Mouse (Mus musculus): ENCODE data around the gene 4933402N03Rik. TPM values are rescaled to one million over a fixed set of nuclear protein-coding genes. Genes with fewer than 3 reads are reported as not detected.
A peak's percentile ranks its signal among the peaks of the same experiment; 100 is the strongest.

Gene 4933402N03Rik
- not detected in 2 replicates for polyA plus RNA-seq (2016; fragmentation: Nextera tagmentation; extraction: Ambion mirVana)

DNA sequence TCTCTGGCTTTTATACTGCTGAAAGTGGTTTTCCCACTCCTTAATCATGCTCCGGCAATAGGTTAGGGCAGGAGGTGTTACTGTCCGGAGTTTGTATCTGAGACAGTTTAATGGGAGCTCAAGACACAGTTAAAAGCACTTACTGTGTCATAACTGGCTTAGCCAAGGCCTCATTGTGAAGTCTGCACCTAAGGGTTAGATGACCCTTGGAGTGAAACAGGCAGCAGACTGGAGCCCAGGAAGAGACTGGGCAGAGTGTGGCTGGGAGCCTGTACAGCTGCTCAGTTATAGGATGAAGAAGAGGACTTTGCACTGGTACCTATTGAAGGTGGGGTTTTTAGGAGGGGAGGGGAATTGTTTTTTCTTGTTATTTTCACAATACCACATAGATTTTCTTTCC, at the start of gene 4933402N03Rik:
TSS of gene 4933402N03Rik (minus strand) at position 101 of the 400 bp plus-strand sequence.
- Histone ChIP-seq H3K4me3 (no peak within 1 kb of the TSS), H3K9me3 (no peaks in the 10 kb centered on the region), H3K27ac (no peak within 1 kb of the TSS), H3K27me3 (ENCODE audit: insufficient read depth, poor library complexity, severe bottlenecking) (no peaks in the 10 kb centered on the region), H3K36me3 (no peaks in the 10 kb centered on the region), H3K4me1 (no peaks in the 10 kb centered on the region)
- 89% methylated on average over 2 of the region's 2 CpGs for WGBS
- DNase-seq (ENCODE audit: low spot score) = no peak

DNA sequence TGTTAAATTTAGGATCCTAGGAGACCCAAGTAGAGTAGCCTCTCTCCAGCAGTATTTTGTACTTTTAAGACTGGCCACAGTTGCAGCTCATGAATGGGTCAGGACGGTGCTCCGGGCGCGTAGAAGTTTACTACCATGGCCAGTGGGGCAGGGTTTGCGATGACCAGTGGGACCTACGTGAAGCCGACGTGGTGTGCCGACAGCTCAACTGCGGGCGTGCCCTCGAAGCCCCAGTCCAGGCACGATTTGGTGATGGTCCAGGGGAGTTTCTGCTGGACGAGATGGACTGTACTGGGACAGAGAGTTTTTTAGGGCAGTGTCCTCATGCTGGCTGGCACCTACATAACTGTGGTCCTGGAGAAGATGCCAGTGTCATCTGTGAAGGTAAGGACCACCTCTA, 41.9 kb upstream of the 4933402N03Rik start:
- Histone ChIP-seq H3K9me3 (no peaks in the 10 kb centered on the region), H3K27me3 (ENCODE audit: insufficient read depth, poor library complexity, severe bottlenecking) (no peaks in the 10 kb centered on the region), H3K27ac (no peak overlapping the region), H3K4me1 (no peaks in the 10 kb centered on the region), H3K36me3 (no peaks in the 10 kb centered on the region), H3K4me3 (no peak overlapping the region)
- peak; percentile 58 for DNase-seq (ENCODE audit: low spot score)
- WGBS = 88% methylated on average over 14 of the region's 14 CpGs

DNA sequence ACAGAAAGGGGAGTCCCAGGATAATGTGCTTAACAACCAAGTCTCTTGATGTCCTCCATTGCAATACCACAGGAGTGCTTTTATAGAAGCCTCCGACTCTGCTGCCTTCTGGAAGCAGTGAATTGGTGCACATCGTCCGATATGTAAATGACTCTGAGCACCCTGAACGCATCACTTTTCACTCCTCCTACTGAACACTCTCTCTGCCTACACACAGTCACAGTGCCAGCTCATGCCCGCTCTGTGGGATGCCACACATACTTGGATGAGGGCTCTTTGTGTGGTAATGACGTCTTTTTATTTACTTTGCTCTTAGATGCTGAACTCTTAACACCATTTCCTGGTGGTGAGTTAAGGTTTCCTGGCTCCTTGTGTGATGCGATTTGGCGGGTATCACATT, 40.9 kb upstream of the 4933402N03Rik start:
- H3K36me3 ChIP-seq = no peaks in the 10 kb centered on the region
- H3K4me1 ChIP-seq = no peaks in the 10 kb centered on the region
- 71% methylated on average over 8 of the region's 8 CpGs for WGBS
- no peaks in the 10 kb centered on the region for H3K27me3 ChIP-seq (ENCODE audit: insufficient read depth, poor library complexity, severe bottlenecking)
- no peaks in the 10 kb centered on the region for H3K9me3 ChIP-seq
- no peak overlapping the region for H3K4me3 ChIP-seq
- no peak overlapping the region for H3K27ac ChIP-seq
- peak; percentile 41 for DNase-seq (ENCODE audit: low spot score)

DNA sequence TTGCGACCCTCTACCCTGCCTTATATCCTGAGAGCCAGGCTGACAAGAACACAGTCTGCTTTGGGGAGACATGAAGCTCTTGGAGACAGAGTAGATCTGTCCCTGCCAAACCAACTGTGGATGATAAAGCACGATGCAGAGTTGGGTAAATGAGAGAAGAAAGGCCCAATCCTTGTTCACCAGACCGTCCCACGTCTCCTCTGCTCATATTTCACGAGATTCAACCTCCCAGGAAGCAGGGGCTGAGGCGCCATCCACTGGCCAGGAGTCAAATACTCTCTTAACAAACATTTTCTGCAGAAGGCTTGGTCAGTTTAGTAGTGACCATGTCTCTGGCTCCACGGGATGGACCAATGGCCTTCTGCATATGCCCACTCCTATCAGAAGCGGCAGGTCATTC, 38.2 kb upstream of the 4933402N03Rik start:
- Histone ChIP-seq H3K27me3 (ENCODE audit: insufficient read depth, poor library complexity, severe bottlenecking) (no peaks in the 10 kb centered on the region), H3K4me1 (no peaks in the 10 kb centered on the region), H3K9me3 (no peaks in the 10 kb centered on the region), H3K36me3 (no peaks in the 10 kb centered on the region), H3K4me3 (no peak overlapping the region), H3K27ac (no peak overlapping the region)
- DNase-seq (ENCODE audit: low spot score) = no peak
- 58% methylated on average over 8 of the region's 8 CpGs for WGBS

- no peaks in the 10 kb centered on the region for H3K9me3 ChIP-seq
- H3K4me1 ChIP-seq = no peaks in the 10 kb centered on the region
- H3K27me3 ChIP-seq (ENCODE audit: insufficient read depth, poor library complexity, severe bottlenecking) = no peaks in the 10 kb centered on the region
- H3K27ac ChIP-seq = no peak overlapping the region
- H3K4me3 ChIP-seq = no peak overlapping the region
- WGBS = 35% methylated on average over 4 of the region's 4 CpGs
- DNase-seq (ENCODE audit: low spot score) = no peak
- no peaks in the 10 kb centered on the region for H3K36me3 ChIP-seq
Observed at GRCm38 (mm10) chr7:131182685-131183084, 36.6 kb upstream of the 4933402N03Rik start.

- WGBS = 84% methylated on average over 9 of the region's 9 CpGs
- DNase-seq (ENCODE audit: low spot score) = no peak
- H3K4me1 ChIP-seq = peaks cover 2% of the 10 kb centered on the region; the same call in 1 of the 2 replicates
- H3K9me3 ChIP-seq = no peaks in the 10 kb centered on the region
- H3K36me3 ChIP-seq = no peaks in the 10 kb centered on the region
- no peak within 1 kb of the TSS for H3K4me3 ChIP-seq
- no peaks in the 10 kb centered on the region for H3K27me3 ChIP-seq (ENCODE audit: insufficient read depth, poor library complexity, severe bottlenecking)
- H3K27ac ChIP-seq = no peak within 1 kb of the TSS
Observed at GRCm38 (mm10) chr7:131174121-131174520, 28.0 kb upstream of the 4933402N03Rik start, which contains the start of gene 5430419D17Rik. Gene 5430419D17Rik, plus strand, starts transcription at chr7:131174402.

GRCm38 (mm10) chr7:131169099-131169498, 23.0 kb upstream of the 4933402N03Rik start:
- Histone ChIP-seq H3K36me3 (no peaks in the 10 kb centered on the region), H3K27ac (no peak overlapping the region), H3K4me1 (no peaks in the 10 kb centered on the region), H3K9me3 (no peaks in the 10 kb centered on the region), H3K4me3 (no peak overlapping the region), H3K27me3 (ENCODE audit: insufficient read depth, poor library complexity, severe bottlenecking) (no peaks in the 10 kb centered on the region)
- peak; percentile 11 for DNase-seq (ENCODE audit: low spot score)
- WGBS = 69% methylated on average over 2 of the region's 2 CpGs

DNA sequence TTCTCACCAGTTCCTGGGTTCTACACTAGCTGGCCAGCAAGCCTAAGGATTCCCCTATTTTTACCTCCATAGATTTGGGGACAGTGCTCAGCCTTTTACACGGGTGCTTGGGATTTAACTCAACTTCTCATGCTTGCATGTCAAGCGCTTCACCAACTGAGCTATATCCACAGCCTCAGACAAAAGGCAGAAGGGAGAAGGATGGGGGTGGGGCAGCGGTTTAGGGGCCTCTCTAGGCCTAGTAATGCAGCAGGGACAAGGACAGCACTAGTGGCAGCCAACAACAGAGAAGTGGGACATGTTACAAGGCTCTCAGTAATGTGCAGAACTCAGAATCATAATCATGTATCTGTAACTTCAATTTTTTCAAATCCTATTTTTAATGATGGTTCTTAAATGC, 21.7 kb upstream of the 4933402N03Rik start:
- Histone ChIP-seq H3K36me3 (no peaks in the 10 kb centered on the region), H3K9me3 (no peaks in the 10 kb centered on the region), H3K4me3 (no peak overlapping the region), H3K27ac (no peak overlapping the region), H3K27me3 (ENCODE audit: insufficient read depth, poor library complexity, severe bottlenecking) (no peaks in the 10 kb centered on the region), H3K4me1 (no peaks in the 10 kb centered on the region)
- no peak for DNase-seq (ENCODE audit: low spot score)
- 74% methylated on average over 3 of the region's 3 CpGs for WGBS

DNA sequence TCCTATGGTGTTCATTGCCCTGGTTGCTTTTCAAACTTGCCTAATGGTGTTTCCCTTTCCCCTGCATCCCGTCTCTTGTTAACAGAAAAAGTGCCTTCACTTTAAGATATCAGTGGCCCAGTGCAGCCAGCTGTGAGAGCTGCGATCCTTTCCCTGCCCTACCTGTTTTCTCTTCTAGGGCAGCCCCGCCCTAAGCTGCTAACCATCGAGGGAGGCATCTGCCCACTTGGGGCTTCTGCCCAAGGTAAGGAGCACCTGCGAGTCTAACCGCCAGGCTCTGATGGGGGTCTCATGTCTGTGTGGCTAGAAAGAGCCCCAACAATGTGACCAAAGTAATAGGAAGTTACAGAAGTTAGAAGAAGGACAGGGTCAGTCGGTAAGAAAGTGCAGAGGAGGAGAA, 16.1 kb upstream of the 4933402N03Rik start:
- WGBS = 62% methylated on average over 7 of the region's 7 CpGs
- Histone ChIP-seq H3K9me3 (no peaks in the 10 kb centered on the region), H3K27ac (no peak overlapping the region), H3K4me3 (no peak overlapping the region), H3K4me1 (no peaks in the 10 kb centered on the region), H3K27me3 (ENCODE audit: insufficient read depth, poor library complexity, severe bottlenecking) (no peaks in the 10 kb centered on the region), H3K36me3 (no peaks in the 10 kb centered on the region)
- peak; percentile 58 for DNase-seq (ENCODE audit: low spot score)

GRCm38 (mm10) chr7:131153044-131153443, 6.9 kb upstream of the 4933402N03Rik start:
- Histone ChIP-seq H3K9me3 (no peaks in the 10 kb centered on the region), H3K27me3 (ENCODE audit: insufficient read depth, poor library complexity, severe bottlenecking) (no peaks in the 10 kb centered on the region), H3K36me3 (no peaks in the 10 kb centered on the region), H3K4me3 (no peak overlapping the region), H3K27ac (no peak overlapping the region), H3K4me1 (peaks cover 6% of the 10 kb centered on the region)
- 61% methylated on average over 5 of the region's 5 CpGs for WGBS
- DNase-seq (ENCODE audit: low spot score) = no peak

GRCm38 (mm10) chr7:131150179-131150578, 4.1 kb upstream of the 4933402N03Rik start:
- H3K36me3 ChIP-seq = no peaks in the 10 kb centered on the region

GRCm38 (mm10) chr7:131133181-131133580, 12.9 kb downstream of the 4933402N03Rik start:
- H3K4me3 ChIP-seq = no peak overlapping the region
- 0 out of 2 replicates have a peak, but pooled peaks cover 9% of the 10 kb centered on the region for H3K4me1 ChIP-seq
- WGBS = 70% methylated on average over 3 of the region's 3 CpGs
- H3K27ac ChIP-seq = no peak overlapping the region
- peaks cover 16% of the 10 kb centered on the region; the same call in 1 of the 2 replicates for H3K27me3 ChIP-seq (ENCODE audit: insufficient read depth, poor library complexity, severe bottlenecking)
- no peaks in the 10 kb centered on the region for H3K9me3 ChIP-seq
- H3K36me3 ChIP-seq = no peaks in the 10 kb centered on the region
- DNase-seq (ENCODE audit: low spot score) = no peak

More at GRCm38 (mm10) chr7:131150179-131150578, 4.1 kb upstream of the 4933402N03Rik start:
- Histone ChIP-seq H3K27ac (no peak overlapping the region), H3K4me3 (no peak overlapping the region), H3K27me3 (ENCODE audit: insufficient read depth, poor library complexity, severe bottlenecking) (no peaks in the 10 kb centered on the region), H3K9me3 (no peaks in the 10 kb centered on the region), H3K4me1 (peaks cover 3% of the 10 kb centered on the region; the same call in 1 of the 2 replicates)
- DNase-seq (ENCODE audit: low spot score) = no peak
- 84% methylated on average over 3 of the region's 3 CpGs for WGBS

- peaks cover 16% of the 10 kb centered on the region; the same call in 1 of the 2 replicates for H3K27me3 ChIP-seq (ENCODE audit: insufficient read depth, poor library complexity, severe bottlenecking)
- H3K27ac ChIP-seq = no peak overlapping the region
- H3K4me1 ChIP-seq = 0 out of 2 replicates have a peak, but pooled peaks cover 9% of the 10 kb centered on the region
- DNase-seq (ENCODE audit: low spot score) = peak; percentile 78
- H3K4me3 ChIP-seq = no peak overlapping the region
- no peaks in the 10 kb centered on the region for H3K9me3 ChIP-seq
- 49% methylated on average over 12 of the region's 12 CpGs for WGBS
- no peaks in the 10 kb centered on the region for H3K36me3 ChIP-seq
Observed at GRCm38 (mm10) chr7:131130021-131130420, 16.1 kb downstream of the 4933402N03Rik start.
